Mouse (Mus musculus): ENCODE results near the gene Mxi1. TPM values are rescaled to one million over a fixed set of nuclear protein-coding genes. Genes with fewer than 3 reads are reported as not detected.

The Mxi1 gene
- polyA plus RNA-seq, 1 experiment, result 71.8 TPM

DNA sequence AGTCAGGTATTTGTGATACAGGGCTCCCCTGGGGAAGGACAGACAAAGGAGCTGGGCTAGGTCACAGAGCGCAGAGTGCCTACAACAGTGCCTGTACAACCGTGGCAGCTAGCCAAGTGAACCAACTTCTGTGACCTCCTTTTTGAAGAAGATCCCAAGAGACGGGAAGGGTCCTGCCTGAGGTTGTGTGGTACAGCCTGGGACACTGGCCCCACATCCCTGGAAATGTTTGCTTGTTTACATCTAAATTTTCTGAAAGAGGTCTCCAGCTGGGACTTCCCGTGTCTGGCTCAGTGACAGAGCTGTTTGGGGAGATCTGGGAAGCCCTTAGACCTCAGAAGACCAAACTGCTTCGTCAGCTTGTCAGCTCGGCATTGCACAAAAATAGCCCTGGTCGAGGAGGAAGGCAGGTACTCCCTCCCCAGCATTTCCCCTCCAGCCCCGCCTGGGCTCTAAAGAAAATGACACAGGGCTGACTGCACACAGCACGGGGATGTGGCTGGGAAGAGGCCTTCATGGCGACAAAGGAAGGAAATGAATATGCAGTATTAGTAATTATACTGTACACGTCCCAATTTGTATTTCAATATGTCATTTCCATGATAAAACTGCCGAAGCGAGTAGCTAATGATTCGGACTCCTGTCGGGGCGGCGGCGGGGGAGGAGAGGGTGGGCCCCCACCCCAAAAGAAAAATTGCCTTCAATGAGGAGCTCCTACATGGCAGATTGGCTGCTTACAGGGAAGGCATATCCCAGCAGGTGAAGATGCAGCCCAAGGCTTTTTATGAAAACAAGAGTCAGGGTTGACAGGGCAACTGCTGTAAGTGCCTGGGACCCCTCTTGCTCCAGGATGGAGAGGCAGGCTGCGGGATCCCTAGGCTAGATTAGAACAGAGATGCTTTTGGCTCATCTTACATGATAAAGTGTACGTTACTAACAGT is 25.8 kb upstream of the Mxi1 start:
- Histone ChIP-seq H3K4me3 (replicated peaks; ENCODE audit: insufficient read depth, low read depth, low read length) (peak overlapping the region; percentile 6), H3K4me1 (ENCODE audit: control insufficient read depth, insufficient read depth, low read length) (peaks cover 7% of the 10 kb centered on the region), H3K27me3 (ENCODE audit: control insufficient read depth, insufficient read depth, low read length) (no peaks in the 10 kb centered on the region), H3K27ac (ENCODE audit: insufficient read depth, low read length) (no peak overlapping the region)
- TF ChIP-seq POLR2A (IDR thresholded peaks at IDR 0.05; ENCODE audit: borderline replicate concordance, insufficient read depth, low read length) (no peak), CTCF (IDR thresholded peaks at IDR 0.05; ENCODE audit: borderline replicate concordance, insufficient read depth, low read depth, low read length) (no peak)
- 31% methylated on average over 20 of the region's 20 CpGs for WGBS
- DNase-seq, result peak; percentile 32 to 43

DNA sequence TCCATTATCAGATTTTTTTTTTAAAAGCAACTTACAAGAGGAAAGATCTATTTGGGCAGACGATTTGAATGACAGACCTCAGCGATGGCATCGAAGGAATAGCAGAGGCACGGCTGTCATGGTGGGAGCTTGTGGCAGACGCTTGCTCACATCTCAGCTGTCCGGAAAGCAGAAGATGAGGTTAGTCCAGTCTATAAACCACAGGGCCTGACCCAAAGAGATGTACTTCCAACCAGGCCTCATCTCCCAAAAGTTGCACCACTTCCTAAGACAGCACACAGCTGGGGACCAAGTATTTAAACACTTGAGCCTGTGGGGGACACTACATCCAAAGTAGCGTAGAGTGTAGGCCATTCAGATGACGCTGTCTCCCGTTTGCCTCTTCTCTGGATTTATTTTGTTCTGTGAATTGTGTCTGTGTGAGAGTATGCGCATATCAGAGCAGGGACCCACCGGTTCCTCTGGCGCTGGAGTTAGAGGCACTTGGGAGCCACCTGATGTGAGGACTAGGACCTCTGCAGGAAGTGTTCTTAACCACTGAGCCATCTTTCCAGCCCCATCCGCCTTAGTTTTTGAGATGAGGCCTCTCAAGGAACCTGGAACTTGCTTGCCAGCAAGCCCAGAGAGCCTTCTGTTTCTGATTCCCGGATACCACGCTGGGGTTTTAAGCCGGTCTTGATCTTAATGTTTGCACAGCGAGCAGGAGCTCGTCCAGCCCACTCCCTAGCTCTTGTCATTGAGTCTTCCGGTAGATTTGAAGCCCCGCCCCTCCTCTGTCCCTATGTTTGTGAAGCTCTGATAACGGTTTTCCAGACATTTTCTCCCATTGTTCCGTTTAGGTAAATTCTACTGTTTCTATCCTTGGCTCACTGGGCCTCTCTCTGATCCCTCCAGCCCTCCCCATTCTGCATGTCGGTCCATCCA is 13.7 kb upstream of the Mxi1 start:
- H3K27ac ChIP-seq (ENCODE audit: insufficient read depth, low read length), result no peak overlapping the region
- TF ChIP-seq POLR2A (IDR thresholded peaks at IDR 0.05; ENCODE audit: borderline replicate concordance, insufficient read depth, low read length) (no peak), CTCF (IDR thresholded peaks at IDR 0.05; ENCODE audit: borderline replicate concordance, insufficient read depth, low read depth, low read length) (no peak)
- no peak overlapping the region for H3K4me3 ChIP-seq (replicated peaks; ENCODE audit: insufficient read depth, low read depth, low read length)
- no peaks in the 10 kb centered on the region for H3K27me3 ChIP-seq (ENCODE audit: control insufficient read depth, insufficient read depth, low read length)
- 77% methylated on average over 23 of the region's 23 CpGs for WGBS
- no peak for DNase-seq
- no peaks in the 10 kb centered on the region for H3K4me1 ChIP-seq (ENCODE audit: control insufficient read depth, insufficient read depth, low read length)

DNA sequence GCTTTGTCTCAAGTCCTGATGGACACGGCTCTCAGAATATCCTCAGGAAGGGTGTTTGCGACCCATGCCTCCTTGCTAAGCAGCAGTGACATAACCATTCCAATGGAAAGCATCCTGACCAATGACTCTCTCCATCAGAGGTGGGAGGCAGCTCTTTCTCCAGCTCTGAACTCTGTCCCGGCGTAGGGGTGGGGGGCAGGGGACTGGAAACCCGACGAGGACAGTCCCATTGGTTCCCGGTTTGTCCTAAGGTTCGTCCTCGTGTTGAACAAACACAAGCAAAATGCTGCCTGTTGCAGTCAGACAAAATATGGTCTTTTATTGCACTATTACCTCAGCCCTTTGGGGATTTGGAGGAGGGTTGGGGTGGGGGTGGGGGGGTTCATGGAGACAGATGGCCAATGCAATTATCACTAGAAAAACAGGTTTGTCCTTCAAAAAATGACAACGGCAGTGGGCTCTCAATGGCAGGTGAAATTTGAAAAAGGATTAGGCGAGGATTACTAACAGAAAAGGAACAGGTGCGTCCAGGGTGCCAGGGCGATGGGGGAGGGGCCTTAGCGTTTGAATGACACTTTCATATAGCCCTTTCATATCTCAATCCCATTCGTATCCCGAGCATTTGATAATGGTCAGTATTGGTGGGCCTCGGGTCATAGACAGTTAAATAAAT is 11.0 kb upstream of the Mxi1 start:
- H3K27me3 ChIP-seq (ENCODE audit: control insufficient read depth, insufficient read depth, low read length), result no peaks in the 10 kb centered on the region
- no peak for TF ChIP-seq POLR2A (IDR thresholded peaks at IDR 0.05; ENCODE audit: borderline replicate concordance, insufficient read depth, low read length)
- no peak for TF ChIP-seq CTCF (IDR thresholded peaks at IDR 0.05; ENCODE audit: borderline replicate concordance, insufficient read depth, low read depth, low read length)
- no peak overlapping the region for H3K27ac ChIP-seq (ENCODE audit: insufficient read depth, low read length)
- WGBS, result 66% methylated on average over 17 of the region's 17 CpGs
- H3K4me3 ChIP-seq (replicated peaks; ENCODE audit: insufficient read depth, low read depth, low read length), result no peak overlapping the region
- no peak for DNase-seq
- no peaks in the 10 kb centered on the region for H3K4me1 ChIP-seq (ENCODE audit: control insufficient read depth, insufficient read depth, low read length)

DNA sequence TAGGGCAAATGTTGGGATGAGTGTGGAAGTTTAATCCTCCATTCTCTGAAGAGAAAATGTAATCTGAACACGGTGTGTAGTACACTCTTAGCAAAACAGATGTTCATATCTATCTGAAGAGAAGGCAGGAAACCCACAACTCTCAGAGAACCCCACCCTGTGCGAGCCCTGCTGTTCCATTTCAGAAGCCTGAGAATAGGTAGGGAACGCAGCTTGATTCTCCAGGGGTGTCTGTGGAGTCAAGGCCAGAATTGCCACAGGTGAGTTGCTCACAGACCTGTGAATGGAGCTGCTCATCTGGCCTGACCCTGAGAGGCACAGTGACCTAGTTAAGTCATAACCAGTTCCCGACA is 10.5 kb upstream of the Mxi1 start:
- TF ChIP-seq POLR2A (IDR thresholded peaks at IDR 0.05; ENCODE audit: borderline replicate concordance, insufficient read depth, low read length) (no peak), CTCF (IDR thresholded peaks at IDR 0.05; ENCODE audit: borderline replicate concordance, insufficient read depth, low read depth, low read length) (no peak)
- WGBS, result 82% methylated on average over 4 of the region's 4 CpGs

DNA sequence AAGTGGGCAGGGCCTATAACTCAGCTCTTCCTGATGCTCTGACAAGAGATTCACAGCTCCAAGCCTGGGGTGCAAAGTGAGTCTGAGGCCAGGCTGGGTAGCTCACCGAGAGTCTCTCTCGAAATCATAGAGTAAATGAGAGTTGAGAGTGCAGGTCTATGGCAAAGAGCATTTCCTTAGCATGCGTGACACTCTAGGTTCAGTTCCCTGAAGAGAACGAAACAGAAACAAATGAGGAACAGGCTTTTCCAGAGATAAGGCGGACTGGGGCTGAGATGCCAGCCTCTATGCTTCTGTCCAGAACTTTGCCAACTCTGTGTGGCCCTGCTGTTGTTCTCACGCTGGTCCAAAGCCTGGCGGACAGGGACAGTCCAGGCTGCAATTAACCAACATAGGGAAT is 6.9 kb upstream of the Mxi1 start:
- no peak overlapping the region for H3K4me3 ChIP-seq (replicated peaks; ENCODE audit: insufficient read depth, low read depth, low read length)
- TF ChIP-seq POLR2A (IDR thresholded peaks at IDR 0.05; ENCODE audit: borderline replicate concordance, insufficient read depth, low read length) (no peak), CTCF (IDR thresholded peaks at IDR 0.05; ENCODE audit: borderline replicate concordance, insufficient read depth, low read depth, low read length) (no peak)
- no peak overlapping the region for H3K27ac ChIP-seq (ENCODE audit: insufficient read depth, low read length)
- no peak for DNase-seq
- no peaks in the 10 kb centered on the region for H3K27me3 ChIP-seq (ENCODE audit: control insufficient read depth, insufficient read depth, low read length)
- WGBS, result 68% methylated on average over 7 of the region's 7 CpGs
- no peaks in the 10 kb centered on the region for H3K4me1 ChIP-seq (ENCODE audit: control insufficient read depth, insufficient read depth, low read length)

More for the DNA sequence above, 10.5 kb upstream of the Mxi1 start:
- no peak overlapping the region for H3K27ac ChIP-seq (ENCODE audit: insufficient read depth, low read length)
- H3K4me1 ChIP-seq (ENCODE audit: control insufficient read depth, insufficient read depth, low read length), result no peaks in the 10 kb centered on the region
- no peak for DNase-seq
- H3K27me3 ChIP-seq (ENCODE audit: control insufficient read depth, insufficient read depth, low read length), result no peaks in the 10 kb centered on the region
- no peak overlapping the region for H3K4me3 ChIP-seq (replicated peaks; ENCODE audit: insufficient read depth, low read depth, low read length)

DNA sequence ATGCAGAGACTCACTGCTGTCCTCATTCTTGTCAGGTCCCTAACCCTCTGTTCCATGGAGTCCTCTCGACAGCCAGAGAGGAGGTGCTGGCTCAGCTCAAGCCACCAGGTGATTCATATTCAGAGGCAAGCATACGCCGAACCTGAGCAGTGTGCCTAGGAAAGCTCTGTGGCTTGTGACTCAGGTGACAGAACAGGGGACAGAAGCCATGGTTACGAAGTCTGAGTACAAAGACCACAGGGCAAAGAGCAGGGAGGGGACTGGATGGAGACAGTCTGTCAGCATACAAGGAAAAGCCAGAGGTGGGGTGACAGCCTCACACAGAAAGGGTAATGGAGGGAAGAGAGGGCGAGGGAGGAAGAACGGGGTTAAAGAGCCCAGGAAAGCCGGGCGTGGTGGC is 4.7 kb upstream of the Mxi1 start:
- no peak for TF ChIP-seq POLR2A (IDR thresholded peaks at IDR 0.05; ENCODE audit: borderline replicate concordance, insufficient read depth, low read length)
- WGBS, result 89% methylated on average over 8 of the region's 8 CpGs
- DNase-seq, result no peak
- Histone ChIP-seq H3K27ac (ENCODE audit: insufficient read depth, low read length) (no peak overlapping the region), H3K4me1 (ENCODE audit: control insufficient read depth, insufficient read depth, low read length) (no peaks in the 10 kb centered on the region), H3K4me3 (replicated peaks; ENCODE audit: insufficient read depth, low read depth, low read length) (no peak overlapping the region), H3K27me3 (ENCODE audit: control insufficient read depth, insufficient read depth, low read length) (no peaks in the 10 kb centered on the region)

DNA sequence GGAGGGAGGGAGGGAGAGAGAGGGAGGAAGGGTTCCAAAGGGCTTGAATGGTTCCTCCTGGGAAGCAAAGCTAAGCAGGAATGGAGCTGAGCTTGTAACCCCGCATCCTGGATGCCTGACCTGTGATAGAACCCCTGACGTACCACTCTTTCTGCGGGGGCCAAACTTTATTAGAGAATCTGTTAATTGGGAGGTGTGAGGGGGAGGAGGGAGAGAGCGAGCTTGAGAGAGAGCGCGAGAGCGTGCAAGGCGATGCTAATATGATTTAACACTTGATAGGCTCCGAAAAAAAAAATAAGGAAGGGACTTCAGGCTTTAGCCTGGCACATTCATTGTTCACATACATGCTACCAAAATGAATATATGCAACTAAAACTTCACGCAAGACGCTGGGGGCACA is 3.6 kb upstream of the Mxi1 start:
- Histone ChIP-seq H3K27ac (ENCODE audit: insufficient read depth, low read length) (no peak overlapping the region), H3K27me3 (ENCODE audit: control insufficient read depth, insufficient read depth, low read length) (no peaks in the 10 kb centered on the region), H3K4me1 (ENCODE audit: control insufficient read depth, insufficient read depth, low read length) (no peaks in the 10 kb centered on the region), H3K4me3 (replicated peaks; ENCODE audit: insufficient read depth, low read depth, low read length) (no peak overlapping the region)
- no peak for DNase-seq
- 24% methylated on average over 11 of the region's 11 CpGs for WGBS
- TF ChIP-seq CTCF (IDR thresholded peaks at IDR 0.05; ENCODE audit: borderline replicate concordance, insufficient read depth, low read depth, low read length) (no peak), POLR2A (IDR thresholded peaks at IDR 0.05; ENCODE audit: borderline replicate concordance, insufficient read depth, low read length) (no peak)
